Mouse (Mus musculus) heart, postnatal 0 days (tissue): ENCODE results near the gene Gm45713. TPM values are rescaled to one million over a fixed set of nuclear protein-coding genes. Genes with fewer than 3 reads are reported as not detected.

ENCODE experiments used
- ATAC-seq: fragments of 200-750 bp; cut with Nextera tagmentation; 2 replicates; pipeline ENCODE4 v1.8.0; 2017; ENCODE audit warnings: low read depth, moderate number of reproducible peaks, moderate library complexity; ENCODE audit not compliant: insufficient read depth
- DNase-seq: peaks from one replicate; pipeline ENCODE4 v3.0.0-alpha.2; 2016; ENCODE audit warnings: low spot score
- H3K27ac ChIP-seq: fragments of 300-500 bp; sonication (generic); 2 replicates; pipeline ENCODE4 v1.5.1; 2014; ENCODE audit warnings: low read depth, mild to moderate bottlenecking
- H3K27me3 ChIP-seq: fragments of 300-500 bp; sonication (generic); 2 replicates; pipeline ENCODE4 v1.6.1; 2014; ENCODE audit warnings: low read length, mixed read lengths; ENCODE audit not compliant: control insufficient read depth, insufficient read depth
- H3K36me3 ChIP-seq: fragments of 300-500 bp; sonication (generic); replicated peaks from 2 replicates; pipeline ENCODE4 v1.6.1; 2014; ENCODE audit warnings: low read length, mixed read lengths; ENCODE audit not compliant: control insufficient read depth, insufficient read depth
- H3K4me1 ChIP-seq: fragments of 300-500 bp; sonication (generic); 2 replicates; pipeline ENCODE4 v1.6.1; 2014; ENCODE audit warnings: antibody characterized with exemption; ENCODE audit not compliant: control insufficient read depth, insufficient read depth
- H3K4me2 ChIP-seq: fragments of 300-500 bp; sonication (generic); 2 replicates; pipeline ENCODE4 v1.6.1; 2014; ENCODE audit warnings: low read depth, mild to moderate bottlenecking, low read length, moderate library complexity
- H3K4me3 ChIP-seq: fragments of 300-500 bp; sonication (generic); 2 replicates; pipeline ENCODE4 v1.5.1; 2014; ENCODE audit warnings: low read depth, low read length
- H3K9ac ChIP-seq: fragments of 300-500 bp; sonication (generic); replicated peaks from 2 replicates; pipeline ENCODE4 v1.6.1; 2014; ENCODE audit warnings: low read depth, low read length, mixed read lengths
- H3K9me3 ChIP-seq: fragments of 300-500 bp; sonication (generic); replicated peaks from 2 replicates; pipeline ENCODE4 v1.6.1; 2016; ENCODE audit warnings: low read length; ENCODE audit not compliant: control insufficient read depth
- CTCF ChIP-seq: IDR thresholded peaks from 2 replicates; pipeline ENCODE4 v1.5.1; 2016; ENCODE audit warnings: antibody characterized with exemption, control low read depth, low read depth
- EP300 ChIP-seq: IDR thresholded peaks from 2 replicates; pipeline ENCODE4 v1.6.1; 2016; ENCODE audit warnings: antibody characterized with exemption, low read depth
- WGBS: fragments of 180-500 bp; shearing (Covaris S2); extraction: QIAGEN DNeasy Blood & Tissue Kit; methylation state at CpG from one replicate; pipeline ENCODE4 v1.1.7; 2014; 5-methylcytosine and 5-hydroxymethylcytosine counted together
- polyA plus RNA-seq: library from polyadenylated mRNA; unstranded; fragments of >200 nt; fragmentation: Nextera tagmentation; extraction: Ambion mirVana; gene quantifications from 2 replicates; pipeline ENCODE4 v1.2.1, GENCODE M21; 2015
- total RNA-seq: library from RNA; depleted of rRNA; stranded (reverse); fragments of >200 nt; gene quantifications from 2 replicates; pipeline ENCODE4 v1.2.3, GENCODE M21; 2014; ENCODE audit warnings: low replicate concordance

Gm45713 gene
- total and polyA plus RNA-seq, 2 experiments from 2014 or later, result 0.19 to 0.78 TPM

GRCm38 (mm10) chr7:45167761-45168445, 31.9 kb upstream of the Gm45713 start:
- WGBS, result 4% methylated on average over 19 of the region's 19 CpGs
- Histone ChIP-seq H3K4me2 (no peak overlapping the region), H3K36me3 (0 out of 2 replicates have a peak, but pooled peaks cover 3% of the 10 kb centered on the region), H3K9ac (no peak overlapping the region), H3K9me3 (peaks cover 32% of the 10 kb centered on the region), H3K27ac (no peak overlapping the region), H3K27me3 (peaks cover 73% of the 10 kb centered on the region), H3K4me3 (no peak overlapping the region), H3K4me1 (0 out of 2 replicates have a peak, but pooled peaks cover 6% of the 10 kb centered on the region)
- ATAC-seq (no peak), DNase-seq (no peak)
- TF ChIP-seq CTCF, result no peak
- no peak for TF ChIP-seq EP300

GRCm38 (mm10) chr7:45166950-45167401, 30.9 kb upstream of the Gm45713 start:
- no peak overlapping the region for H3K4me2 ChIP-seq
- H3K4me1 ChIP-seq, result 0 out of 2 replicates have a peak, but pooled peaks cover 6% of the 10 kb centered on the region
- 0 out of 2 replicates have a peak, but pooled peaks cover 3% of the 10 kb centered on the region for H3K36me3 ChIP-seq
- H3K27ac ChIP-seq, result no peak overlapping the region
- H3K27me3 ChIP-seq, result peaks cover 76% of the 10 kb centered on the region
- WGBS, result 20% methylated on average over 10 of the region's 10 CpGs
- TF ChIP-seq EP300, result no peak
- no peak for TF ChIP-seq CTCF
- peaks cover 31% of the 10 kb centered on the region for H3K9me3 ChIP-seq
- DNase-seq (no peak), ATAC-seq (no peak)
- no peak overlapping the region for H3K9ac ChIP-seq
- no peak overlapping the region for H3K4me3 ChIP-seq

- no peak for ATAC-seq
- Histone ChIP-seq H3K4me2 (no peak overlapping the region), H3K27ac (no peak overlapping the region), H3K4me3 (no peak overlapping the region), H3K9me3 (peaks cover 23% of the 10 kb centered on the region), H3K9ac (no peak overlapping the region), H3K4me1 (0 out of 2 replicates have a peak, but pooled peaks cover 6% of the 10 kb centered on the region), H3K27me3 (peaks cover 73% of the 10 kb centered on the region), H3K36me3 (0 out of 2 replicates have a peak, but pooled peaks cover 3% of the 10 kb centered on the region)
- 58% methylated on average over 11 of the region's 11 CpGs for WGBS
- no peak for DNase-seq
- TF ChIP-seq CTCF (no peak), EP300 (no peak)
Observed at GRCm38 (mm10) chr7:45165701-45166100, 29.7 kb upstream of the Gm45713 start.

GRCm38 (mm10) chr7:45164833-45165232, 28.8 kb upstream of the Gm45713 start:
- no peak overlapping the region for H3K4me3 ChIP-seq
- ATAC-seq, result no peak
- TF ChIP-seq EP300, result no peak
- no peak for TF ChIP-seq CTCF

GRCm38 (mm10) chr7:45163735-45164490, 27.9 kb upstream of the Gm45713 start, which contains the start of gene Slc17a7:
Gene Slc17a7 (plus strand): TSS chr7:45163949.
- ATAC-seq (no peak), DNase-seq (no peak)
- Histone ChIP-seq H3K27ac (no peak within 1 kb of the TSS), H3K9ac (peak within 1 kb of the TSS; percentile 32; the same call in 1 of the 2 replicates), H3K36me3 (peaks cover 7% of the 10 kb centered on the region; the same call in 1 of the 2 replicates), H3K27me3 (peaks cover 64% of the 10 kb centered on the region), H3K4me2 (peak within 1 kb of the TSS; percentile 56), H3K4me3 (peak within 1 kb of the TSS; percentile 43), H3K4me1 (0 out of 2 replicates have a peak, but pooled peaks cover 6% of the 10 kb centered on the region), H3K9me3 (peaks cover 5% of the 10 kb centered on the region)
- WGBS, result 3% methylated on average over 30 of the region's 41 CpGs
- TF ChIP-seq CTCF (no peak), EP300 (no peak)

More at GRCm38 (mm10) chr7:45164833-45165232, 28.8 kb upstream of the Gm45713 start:
- H3K9me3 ChIP-seq, result peaks cover 14% of the 10 kb centered on the region
- no peak overlapping the region for H3K27ac ChIP-seq
- no peak overlapping the region for H3K9ac ChIP-seq
- 33% methylated on average over 5 of the region's 5 CpGs for WGBS
- peaks cover 73% of the 10 kb centered on the region for H3K27me3 ChIP-seq
- H3K36me3 ChIP-seq, result peaks cover 8% of the 10 kb centered on the region; the same call in 1 of the 2 replicates
- H3K4me2 ChIP-seq, result no peak overlapping the region
- DNase-seq, result no peak
- H3K4me1 ChIP-seq, result 0 out of 2 replicates have a peak, but pooled peaks cover 6% of the 10 kb centered on the region
